Mouse (Mus musculus): ENCODE data around the gene Gm37240.

- TF ChIP-seq POLR2A (IDR thresholded peaks at IDR 0.05; ENCODE audit: insufficient read depth, low read length): no peak
- TF ChIP-seq CTCF (IDR thresholded peaks at IDR 0.05; ENCODE audit: low read depth, low read length): peak; percentile 87
- TF ChIP-seq EP300 (IDR thresholded peaks at IDR 0.05; ENCODE audit: insufficient read depth, low read depth, low read length): no peak
These were observed 36.9 kb upstream of the Gm37240 start for GRCm38 (mm10) chr3:85923954-85924945.

Data from ES-Bruce4 (cell line).